Mouse (Mus musculus): ENCODE data around the gene Gkap1. TPM values are rescaled to one million over a fixed set of nuclear protein-coding genes. Genes with fewer than 3 reads are reported as not detected.

Gene Gkap1
- polyA plus RNA-seq, 1 experiment = 1.5 TPM

GRCm38 (mm10) chr13:58232611-58233010 lies 42.9 kb downstream of the Gkap1 start:
- no peak overlapping the region for H3K27ac ChIP-seq (ENCODE audit: insufficient read depth, low read length)
- WGBS = 42% methylated on average over 5 of the region's 5 CpGs
- H3K27me3 ChIP-seq (ENCODE audit: control insufficient read depth, insufficient read depth, low read length) = no peaks in the 10 kb centered on the region
- H3K36me3 ChIP-seq (ENCODE audit: control insufficient read depth, insufficient read depth, low read length) = no peaks in the 10 kb centered on the region
- peak; percentile 70; the same call in 1 of the 2 replicates for TF ChIP-seq CTCF (IDR thresholded peaks at IDR 0.05; ENCODE audit: extremely low read depth, insufficient read depth, insufficient read length, insufficient replicate concordance)
- TF ChIP-seq POLR2A (IDR thresholded peaks at IDR 0.05; ENCODE audit: low read depth, low read length) = no peak
- no peak overlapping the region for H3K4me3 ChIP-seq (ENCODE audit: extremely low read depth, insufficient read depth, insufficient read length)
- H3K4me1 ChIP-seq (ENCODE audit: control insufficient read depth, insufficient read depth, insufficient read length) = no peaks in the 10 kb centered on the region
- peak; percentile 8 to 44 for DNase-seq (ENCODE audit: low read depth in 1 of 2, low spot score in 2 of 2)

- no peaks in the 10 kb centered on the region for H3K36me3 ChIP-seq (ENCODE audit: control insufficient read depth, insufficient read depth, low read length)
- H3K27ac ChIP-seq (ENCODE audit: insufficient read depth, low read length) = no peak overlapping the region
- no peak for TF ChIP-seq POLR2A (IDR thresholded peaks at IDR 0.05; ENCODE audit: low read depth, low read length)
- TF ChIP-seq CTCF (IDR thresholded peaks at IDR 0.05; ENCODE audit: extremely low read depth, insufficient read depth, insufficient read length, insufficient replicate concordance) = no peak
- H3K27me3 ChIP-seq (ENCODE audit: control insufficient read depth, insufficient read depth, low read length) = no peaks in the 10 kb centered on the region
- 90% methylated on average over 8 of the region's 8 CpGs for WGBS
- no peak for DNase-seq (ENCODE audit: low read depth in 1 of 2, low spot score in 2 of 2)
- H3K4me3 ChIP-seq (ENCODE audit: extremely low read depth, insufficient read depth, insufficient read length) = no peak overlapping the region
- H3K4me1 ChIP-seq (ENCODE audit: control insufficient read depth, insufficient read depth, insufficient read length) = no peaks in the 10 kb centered on the region
These were observed 43.4 kb downstream of the Gkap1 start for GRCm38 (mm10) chr13:58232070-58232469.

- no peak overlapping the region for H3K4me3 ChIP-seq (ENCODE audit: extremely low read depth, insufficient read depth, insufficient read length)
- WGBS = 83% methylated on average over 2 of the region's 2 CpGs
- no peaks in the 10 kb centered on the region for H3K4me1 ChIP-seq (ENCODE audit: control insufficient read depth, insufficient read depth, insufficient read length)
- DNase-seq (ENCODE audit: low read depth in 1 of 2, low spot score in 2 of 2) = no peak
- no peaks in the 10 kb centered on the region for H3K27me3 ChIP-seq (ENCODE audit: control insufficient read depth, insufficient read depth, low read length)
- TF ChIP-seq POLR2A (IDR thresholded peaks at IDR 0.05; ENCODE audit: low read depth, low read length) (no peak), CTCF (IDR thresholded peaks at IDR 0.05; ENCODE audit: extremely low read depth, insufficient read depth, insufficient read length, insufficient replicate concordance) (no peak)
- H3K27ac ChIP-seq (ENCODE audit: insufficient read depth, low read length) = no peak overlapping the region
- no peaks in the 10 kb centered on the region for H3K36me3 ChIP-seq (ENCODE audit: control insufficient read depth, insufficient read depth, low read length)
These were observed 46.9 kb downstream of the Gkap1 start for GRCm38 (mm10) chr13:58228624-58229023.

GRCm38 (mm10) chr13:58225694-58226093 lies 49.8 kb downstream of the Gkap1 start:
- TF ChIP-seq POLR2A (IDR thresholded peaks at IDR 0.05; ENCODE audit: low read depth, low read length) = no peak
- no peak for TF ChIP-seq CTCF (IDR thresholded peaks at IDR 0.05; ENCODE audit: extremely low read depth, insufficient read depth, insufficient read length, insufficient replicate concordance)
- WGBS = 90% methylated on average over 8 of the region's 8 CpGs
- Histone ChIP-seq H3K36me3 (ENCODE audit: control insufficient read depth, insufficient read depth, low read length) (no peaks in the 10 kb centered on the region), H3K27ac (ENCODE audit: insufficient read depth, low read length) (no peak overlapping the region), H3K4me1 (ENCODE audit: control insufficient read depth, insufficient read depth, insufficient read length) (no peaks in the 10 kb centered on the region), H3K4me3 (ENCODE audit: extremely low read depth, insufficient read depth, insufficient read length) (no peak overlapping the region), H3K27me3 (ENCODE audit: control insufficient read depth, insufficient read depth, low read length) (no peaks in the 10 kb centered on the region)
- no peak for DNase-seq (ENCODE audit: low read depth in 1 of 2, low spot score in 2 of 2)

- no peak for TF ChIP-seq CTCF (IDR thresholded peaks at IDR 0.05; ENCODE audit: extremely low read depth, insufficient read depth, insufficient read length, insufficient replicate concordance)
- TF ChIP-seq POLR2A (IDR thresholded peaks at IDR 0.05; ENCODE audit: low read depth, low read length) = no peak
- H3K4me3 ChIP-seq (ENCODE audit: extremely low read depth, insufficient read depth, insufficient read length) = no peak overlapping the region
- H3K27me3 ChIP-seq (ENCODE audit: control insufficient read depth, insufficient read depth, low read length) = no peaks in the 10 kb centered on the region
- no peak for DNase-seq (ENCODE audit: low read depth in 1 of 2, low spot score in 2 of 2)
- H3K36me3 ChIP-seq (ENCODE audit: control insufficient read depth, insufficient read depth, low read length) = no peaks in the 10 kb centered on the region
- 87% methylated on average over 3 of the region's 3 CpGs for WGBS
- H3K27ac ChIP-seq (ENCODE audit: insufficient read depth, low read length) = no peak overlapping the region
- peaks cover 3% of the 10 kb centered on the region; the same call in 1 of the 2 replicates for H3K4me1 ChIP-seq (ENCODE audit: control insufficient read depth, insufficient read depth, insufficient read length)
These were observed 55.3 kb downstream of the Gkap1 start for GRCm38 (mm10) chr13:58220206-58220605.

GRCm38 (mm10) chr13:58217536-58217935 lies 58.0 kb downstream of the Gkap1 start:
- no peaks in the 10 kb centered on the region for H3K27me3 ChIP-seq (ENCODE audit: control insufficient read depth, insufficient read depth, low read length)
- no peak overlapping the region for H3K4me3 ChIP-seq (ENCODE audit: extremely low read depth, insufficient read depth, insufficient read length)
- TF ChIP-seq CTCF (IDR thresholded peaks at IDR 0.05; ENCODE audit: extremely low read depth, insufficient read depth, insufficient read length, insufficient replicate concordance) (no peak), POLR2A (IDR thresholded peaks at IDR 0.05; ENCODE audit: low read depth, low read length) (no peak)
- peaks cover 3% of the 10 kb centered on the region for H3K4me1 ChIP-seq (ENCODE audit: control insufficient read depth, insufficient read depth, insufficient read length)
- H3K36me3 ChIP-seq (ENCODE audit: control insufficient read depth, insufficient read depth, low read length) = no peaks in the 10 kb centered on the region
- 86% methylated on average over 2 of the region's 2 CpGs for WGBS
- no peak overlapping the region for H3K27ac ChIP-seq (ENCODE audit: insufficient read depth, low read length)
- DNase-seq (ENCODE audit: low read depth in 1 of 2, low spot score in 2 of 2) = no peak

GRCm38 (mm10) chr13:58216395-58216794 lies 59.1 kb downstream of the Gkap1 start:
- Histone ChIP-seq H3K27ac (ENCODE audit: insufficient read depth, low read length) (peak overlapping the region; percentile 96), H3K4me3 (ENCODE audit: extremely low read depth, insufficient read depth, insufficient read length) (no peak overlapping the region), H3K27me3 (ENCODE audit: control insufficient read depth, insufficient read depth, low read length) (no peaks in the 10 kb centered on the region), H3K4me1 (ENCODE audit: control insufficient read depth, insufficient read depth, insufficient read length) (peaks cover 7% of the 10 kb centered on the region), H3K36me3 (ENCODE audit: control insufficient read depth, insufficient read depth, low read length) (no peaks in the 10 kb centered on the region)
- TF ChIP-seq POLR2A (IDR thresholded peaks at IDR 0.05; ENCODE audit: low read depth, low read length) (no peak), CTCF (IDR thresholded peaks at IDR 0.05; ENCODE audit: extremely low read depth, insufficient read depth, insufficient read length, insufficient replicate concordance) (no peak)
- 88% methylated on average over 9 of the region's 9 CpGs for WGBS
- no peak for DNase-seq (ENCODE audit: low read depth in 1 of 2, low spot score in 2 of 2)

Data from spleen, adult 2 months (tissue).